Mouse (Mus musculus): ENCODE measurements around the gene Dip2c. TPM values are rescaled to one million over a fixed set of nuclear protein-coding genes. Genes with fewer than 3 reads are reported as not detected.

Dip2c gene
- polyA plus RNA-seq, 1 experiment from 2014 or later: 4.3 TPM

- Histone ChIP-seq H3K27me3 (ENCODE audit: insufficient read depth, low read length) (no peaks in the 10 kb centered on the region), H3K4me3 (ENCODE audit: low read length) (no peak overlapping the region), H3K9ac (replicated peaks; ENCODE audit: low read length) (no peak overlapping the region), H3K36me3 (ENCODE audit: insufficient read depth, low read length) (peaks cover 9% of the 10 kb centered on the region), H3K27ac (ENCODE audit: low read length) (no peak overlapping the region), H3K4me2 (replicated peaks; ENCODE audit: low read depth, low read length) (no peak overlapping the region), H3K4me1 (ENCODE audit: insufficient read depth, low read length) (no peaks in the 10 kb centered on the region), H3K9me3 (ENCODE audit: low read length) (no peaks in the 10 kb centered on the region)
- ATAC-seq (ENCODE audit: low FRiP score, low TSS enrichment): no peak
- WGBS: 90% methylated on average over 1 of the region's 1 CpGs
Measured at GRCm38 (mm10) chr13:9611229-9611628, 334.9 kb downstream of the Dip2c start.

GRCm38 (mm10) chr13:9632684-9633083 is 356.4 kb downstream of the Dip2c start:
- no peaks in the 10 kb centered on the region for H3K27me3 ChIP-seq (ENCODE audit: insufficient read depth, low read length)
- no peaks in the 10 kb centered on the region for H3K9me3 ChIP-seq (ENCODE audit: low read length)
- H3K9ac ChIP-seq (replicated peaks; ENCODE audit: low read length): no peak overlapping the region
- peaks cover 4% of the 10 kb centered on the region; the same call in 1 of the 2 replicates for H3K36me3 ChIP-seq (ENCODE audit: insufficient read depth, low read length)
- H3K4me3 ChIP-seq (ENCODE audit: low read length): no peak overlapping the region
- 78% methylated on average over 2 of the region's 2 CpGs for WGBS
- no peaks in the 10 kb centered on the region for H3K4me1 ChIP-seq (ENCODE audit: insufficient read depth, low read length)
- no peak overlapping the region for H3K27ac ChIP-seq (ENCODE audit: low read length)
- ATAC-seq (ENCODE audit: low FRiP score, low TSS enrichment): no peak
- H3K4me2 ChIP-seq (replicated peaks; ENCODE audit: low read depth, low read length): no peak overlapping the region

- 93% methylated on average over 2 of the region's 2 CpGs for WGBS
- no peak overlapping the region for H3K27ac ChIP-seq (ENCODE audit: low read length)
- ATAC-seq (ENCODE audit: low FRiP score, low TSS enrichment): no peak
- no peak overlapping the region for H3K4me3 ChIP-seq (ENCODE audit: low read length)
- no peak overlapping the region for H3K4me2 ChIP-seq (replicated peaks; ENCODE audit: low read depth, low read length)
- H3K27me3 ChIP-seq (ENCODE audit: insufficient read depth, low read length): no peaks in the 10 kb centered on the region
- no peak overlapping the region for H3K9ac ChIP-seq (replicated peaks; ENCODE audit: low read length)
- no peaks in the 10 kb centered on the region for H3K36me3 ChIP-seq (ENCODE audit: insufficient read depth, low read length)
- no peaks in the 10 kb centered on the region for H3K9me3 ChIP-seq (ENCODE audit: low read length)
- no peaks in the 10 kb centered on the region for H3K4me1 ChIP-seq (ENCODE audit: insufficient read depth, low read length)
Measured at GRCm38 (mm10) chr13:9635951-9636350, 359.6 kb downstream of the Dip2c start.

- no peaks in the 10 kb centered on the region for H3K27me3 ChIP-seq (ENCODE audit: insufficient read depth, low read length)
- no peaks in the 10 kb centered on the region for H3K9me3 ChIP-seq (ENCODE audit: low read length)
- no peak overlapping the region for H3K4me3 ChIP-seq (ENCODE audit: low read length)
- 60% methylated on average over 4 of the region's 4 CpGs for WGBS
- no peak overlapping the region for H3K27ac ChIP-seq (ENCODE audit: low read length)
- H3K4me2 ChIP-seq (replicated peaks; ENCODE audit: low read depth, low read length): no peak overlapping the region
- no peak overlapping the region for H3K9ac ChIP-seq (replicated peaks; ENCODE audit: low read length)
- no peak for ATAC-seq (ENCODE audit: low FRiP score, low TSS enrichment)
- H3K4me1 ChIP-seq (ENCODE audit: insufficient read depth, low read length): no peaks in the 10 kb centered on the region
- H3K36me3 ChIP-seq (ENCODE audit: insufficient read depth, low read length): no peaks in the 10 kb centered on the region
Measured at GRCm38 (mm10) chr13:9636505-9636904, 360.2 kb downstream of the Dip2c start.

- no peak overlapping the region for H3K4me3 ChIP-seq (ENCODE audit: low read length)
- no peaks in the 10 kb centered on the region for H3K27me3 ChIP-seq (ENCODE audit: insufficient read depth, low read length)
- no peak overlapping the region for H3K27ac ChIP-seq (ENCODE audit: low read length)
- no peaks in the 10 kb centered on the region for H3K4me1 ChIP-seq (ENCODE audit: insufficient read depth, low read length)
- ATAC-seq (ENCODE audit: low FRiP score, low TSS enrichment): no peak
- H3K9ac ChIP-seq (replicated peaks; ENCODE audit: low read length): no peak overlapping the region
- H3K9me3 ChIP-seq (ENCODE audit: low read length): no peaks in the 10 kb centered on the region
- no peak overlapping the region for H3K4me2 ChIP-seq (replicated peaks; ENCODE audit: low read depth, low read length)
- 60% methylated on average over 3 of the region's 3 CpGs for WGBS
- H3K36me3 ChIP-seq (ENCODE audit: insufficient read depth, low read length): no peaks in the 10 kb centered on the region
Measured at GRCm38 (mm10) chr13:9637949-9638348, 361.6 kb downstream of the Dip2c start.

GRCm38 (mm10) chr13:9648716-9649115 is 372.4 kb downstream of the Dip2c start:
- Histone ChIP-seq H3K4me1 (ENCODE audit: insufficient read depth, low read length) (no peaks in the 10 kb centered on the region), H3K9ac (replicated peaks; ENCODE audit: low read length) (no peak overlapping the region), H3K4me3 (ENCODE audit: low read length) (no peak overlapping the region), H3K27ac (ENCODE audit: low read length) (no peak overlapping the region), H3K9me3 (ENCODE audit: low read length) (no peaks in the 10 kb centered on the region), H3K27me3 (ENCODE audit: insufficient read depth, low read length) (no peaks in the 10 kb centered on the region), H3K4me2 (replicated peaks; ENCODE audit: low read depth, low read length) (no peak overlapping the region), H3K36me3 (ENCODE audit: insufficient read depth, low read length) (no peaks in the 10 kb centered on the region)
- ATAC-seq (ENCODE audit: low FRiP score, low TSS enrichment): no peak
- WGBS: 83% methylated on average over 13 of the region's 13 CpGs

GRCm38 (mm10) chr13:9649894-9650293 is 373.6 kb downstream of the Dip2c start:
- H3K4me3 ChIP-seq (ENCODE audit: low read length): no peak overlapping the region
- H3K27me3 ChIP-seq (ENCODE audit: insufficient read depth, low read length): no peaks in the 10 kb centered on the region
- no peaks in the 10 kb centered on the region for H3K36me3 ChIP-seq (ENCODE audit: insufficient read depth, low read length)
- H3K9ac ChIP-seq (replicated peaks; ENCODE audit: low read length): no peak overlapping the region
- no peak overlapping the region for H3K27ac ChIP-seq (ENCODE audit: low read length)
- no peak overlapping the region for H3K4me2 ChIP-seq (replicated peaks; ENCODE audit: low read depth, low read length)
- ATAC-seq (ENCODE audit: low FRiP score, low TSS enrichment): no peak
- 89% methylated on average over 1 of the region's 1 CpGs for WGBS
- no peaks in the 10 kb centered on the region for H3K9me3 ChIP-seq (ENCODE audit: low read length)
- no peaks in the 10 kb centered on the region for H3K4me1 ChIP-seq (ENCODE audit: insufficient read depth, low read length)

GRCm38 (mm10) chr13:9650580-9650979 is 374.3 kb downstream of the Dip2c start:
- no peak for ATAC-seq (ENCODE audit: low FRiP score, low TSS enrichment)
- H3K4me3 ChIP-seq (ENCODE audit: low read length): no peak overlapping the region

GRCm38 (mm10) chr13:9653018-9653417 is 376.7 kb downstream of the Dip2c start:
- WGBS: 75% methylated on average over 3 of the region's 3 CpGs
- H3K27ac ChIP-seq (ENCODE audit: low read length): no peak overlapping the region
- H3K4me3 ChIP-seq (ENCODE audit: low read length): no peak overlapping the region
- H3K36me3 ChIP-seq (ENCODE audit: insufficient read depth, low read length): peaks cover 6% of the 10 kb centered on the region; the same call in 1 of the 2 replicates
- H3K27me3 ChIP-seq (ENCODE audit: insufficient read depth, low read length): no peaks in the 10 kb centered on the region
- H3K9ac ChIP-seq (replicated peaks; ENCODE audit: low read length): no peak overlapping the region
- no peaks in the 10 kb centered on the region for H3K9me3 ChIP-seq (ENCODE audit: low read length)
- ATAC-seq (ENCODE audit: low FRiP score, low TSS enrichment): no peak
- no peaks in the 10 kb centered on the region for H3K4me1 ChIP-seq (ENCODE audit: insufficient read depth, low read length)
- H3K4me2 ChIP-seq (replicated peaks; ENCODE audit: low read depth, low read length): no peak overlapping the region

More at GRCm38 (mm10) chr13:9650580-9650979, 374.3 kb downstream of the Dip2c start:
- no peaks in the 10 kb centered on the region for H3K27me3 ChIP-seq (ENCODE audit: insufficient read depth, low read length)
- H3K9me3 ChIP-seq (ENCODE audit: low read length): no peaks in the 10 kb centered on the region
- no peaks in the 10 kb centered on the region for H3K4me1 ChIP-seq (ENCODE audit: insufficient read depth, low read length)
- no peak overlapping the region for H3K9ac ChIP-seq (replicated peaks; ENCODE audit: low read length)
- no peak overlapping the region for H3K4me2 ChIP-seq (replicated peaks; ENCODE audit: low read depth, low read length)
- H3K27ac ChIP-seq (ENCODE audit: low read length): no peak overlapping the region
- H3K36me3 ChIP-seq (ENCODE audit: insufficient read depth, low read length): no peaks in the 10 kb centered on the region

- no peaks in the 10 kb centered on the region for H3K27me3 ChIP-seq (ENCODE audit: insufficient read depth, low read length)
- H3K4me2 ChIP-seq (replicated peaks; ENCODE audit: low read depth, low read length): no peak overlapping the region
- no peaks in the 10 kb centered on the region for H3K4me1 ChIP-seq (ENCODE audit: insufficient read depth, low read length)
- H3K27ac ChIP-seq (ENCODE audit: low read length): no peak overlapping the region
- H3K4me3 ChIP-seq (ENCODE audit: low read length): no peak overlapping the region
- H3K36me3 ChIP-seq (ENCODE audit: insufficient read depth, low read length): peaks cover 12% of the 10 kb centered on the region; the same call in 1 of the 2 replicates
- WGBS: 90% methylated on average over 6 of the region's 6 CpGs
- no peak overlapping the region for H3K9ac ChIP-seq (replicated peaks; ENCODE audit: low read length)
- no peaks in the 10 kb centered on the region for H3K9me3 ChIP-seq (ENCODE audit: low read length)
- no peak for ATAC-seq (ENCODE audit: low FRiP score, low TSS enrichment)
Measured at GRCm38 (mm10) chr13:9656613-9657012, 380.3 kb downstream of the Dip2c start.
